Mouse (Mus musculus) embryonic fibroblast, embryonic 13.5 days (primary cell): ENCODE results near the gene Asap2. TPM values are rescaled to one million over a fixed set of nuclear protein-coding genes. Genes with fewer than 3 reads are reported as not detected.

Experiments used
- H3K27ac ChIP-seq: 2 replicates; pipeline ENCODE4 v1.5.1; 2012; ENCODE audit warnings: low read length, control low read depth, inconsistent platforms; ENCODE audit not compliant: insufficient read depth
- H3K4me1 ChIP-seq: 2 replicates; pipeline ENCODE4 v1.6.1; 2011; ENCODE audit warnings: low read length; ENCODE audit not compliant: control insufficient read depth, insufficient read depth
- H3K4me3 ChIP-seq: 2 replicates; pipeline ENCODE4 v1.5.1; 2011; ENCODE audit warnings: mild to moderate bottlenecking, control low read depth, low read length; ENCODE audit not compliant: insufficient read depth
- CTCF ChIP-seq: IDR thresholded peaks from 2 replicates; pipeline ENCODE4 v1.5.1; 2011; ENCODE audit warnings: mild to moderate bottlenecking, control low read depth, low read length, moderate library complexity, borderline replicate concordance; ENCODE audit not compliant: insufficient read depth
- POLR2A ChIP-seq: IDR thresholded peaks from 2 replicates; pipeline ENCODE4 v1.6.1; 2011; ENCODE audit warnings: low read depth, mild to moderate bottlenecking, control low read depth, low read length, moderate library complexity
- polyA plus RNA-seq: library from polyadenylated mRNA; stranded (reverse); fragments of >200 nt; gene quantifications from 2 replicates; pipeline ENCODE4 v1.2.4, GENCODE M21; 2011; ENCODE audit warnings: low read depth; ENCODE audit not compliant: missing spikeins, insufficient read length

Gene Asap2
- polyA plus RNA-seq, 1 experiment, result 7.9 TPM

GRCm38 (mm10) chr12:21166884-21167575 is 176.8 kb downstream of the Asap2 start:
- peaks cover 3% of the 10 kb centered on the region; the same call in 1 of the 2 replicates for H3K4me1 ChIP-seq
- TF ChIP-seq POLR2A (no peak), CTCF (no peak)

GRCm38 (mm10) chr12:21167741-21168140 is 177.5 kb downstream of the Asap2 start:
- no peak for TF ChIP-seq POLR2A
- H3K27ac ChIP-seq, result no peak overlapping the region
- no peak overlapping the region for H3K4me3 ChIP-seq
- H3K4me1 ChIP-seq, result peaks cover 3% of the 10 kb centered on the region; the same call in 1 of the 2 replicates

More at GRCm38 (mm10) chr12:21166884-21167575, 176.8 kb downstream of the Asap2 start:
- H3K4me3 ChIP-seq, result no peak overlapping the region
- H3K27ac ChIP-seq, result no peak overlapping the region

GRCm38 (mm10) chr12:21168149-21168548 is 177.9 kb downstream of the Asap2 start:
- Histone ChIP-seq H3K4me1 (peaks cover 3% of the 10 kb centered on the region; the same call in 1 of the 2 replicates), H3K4me3 (no peak overlapping the region), H3K27ac (no peak overlapping the region)
- TF ChIP-seq CTCF, result no peak
- TF ChIP-seq POLR2A, result no peak

GRCm38 (mm10) chr12:21171776-21172490 is 181.7 kb downstream of the Asap2 start:
- Histone ChIP-seq H3K27ac (no peak overlapping the region), H3K4me1 (no peaks in the 10 kb centered on the region), H3K4me3 (no peak overlapping the region)
- no peak for TF ChIP-seq POLR2A
- no peak for TF ChIP-seq CTCF

- Histone ChIP-seq H3K27ac (no peak overlapping the region), H3K4me3 (no peak overlapping the region), H3K4me1 (no peaks in the 10 kb centered on the region)
- TF ChIP-seq CTCF, result no peak
- TF ChIP-seq POLR2A, result no peak
Measured at GRCm38 (mm10) chr12:21173847-21174412, 183.7 kb downstream of the Asap2 start.

- H3K4me3 ChIP-seq, result no peak overlapping the region
- no peak for TF ChIP-seq POLR2A
- no peak for TF ChIP-seq CTCF
- H3K4me1 ChIP-seq, result no peaks in the 10 kb centered on the region
- no peak overlapping the region for H3K27ac ChIP-seq
Measured at GRCm38 (mm10) chr12:21176399-21176798, 186.1 kb downstream of the Asap2 start.

- no peak overlapping the region for H3K27ac ChIP-seq
- TF ChIP-seq POLR2A (no peak), CTCF (no peak)
Measured at GRCm38 (mm10) chr12:21177123-21177698, 187.0 kb downstream of the Asap2 start.

GRCm38 (mm10) chr12:21180091-21180490 is 189.8 kb downstream of the Asap2 start:
- H3K4me1 ChIP-seq, result no peaks in the 10 kb centered on the region
- no peak overlapping the region for H3K4me3 ChIP-seq
- TF ChIP-seq POLR2A, result no peak
- no peak for TF ChIP-seq CTCF
- no peak overlapping the region for H3K27ac ChIP-seq

More at GRCm38 (mm10) chr12:21177123-21177698, 187.0 kb downstream of the Asap2 start:
- no peaks in the 10 kb centered on the region for H3K4me1 ChIP-seq
- H3K4me3 ChIP-seq, result no peak overlapping the region

- Histone ChIP-seq H3K4me1 (no peaks in the 10 kb centered on the region), H3K27ac (no peak overlapping the region), H3K4me3 (no peak overlapping the region)
- no peak for TF ChIP-seq CTCF
- no peak for TF ChIP-seq POLR2A
Measured at GRCm38 (mm10) chr12:21182786-21183185, 192.5 kb downstream of the Asap2 start.
